Mouse (Mus musculus) cerebellum, adult 9-10 months (tissue): Measurements from ENCODE around the gene Ccdc188.

Experiments used
- DNase-seq: peaks from one replicate; pipeline ENCODE4 v3.0.0; 2022

Ccdc188 gene

DNA sequence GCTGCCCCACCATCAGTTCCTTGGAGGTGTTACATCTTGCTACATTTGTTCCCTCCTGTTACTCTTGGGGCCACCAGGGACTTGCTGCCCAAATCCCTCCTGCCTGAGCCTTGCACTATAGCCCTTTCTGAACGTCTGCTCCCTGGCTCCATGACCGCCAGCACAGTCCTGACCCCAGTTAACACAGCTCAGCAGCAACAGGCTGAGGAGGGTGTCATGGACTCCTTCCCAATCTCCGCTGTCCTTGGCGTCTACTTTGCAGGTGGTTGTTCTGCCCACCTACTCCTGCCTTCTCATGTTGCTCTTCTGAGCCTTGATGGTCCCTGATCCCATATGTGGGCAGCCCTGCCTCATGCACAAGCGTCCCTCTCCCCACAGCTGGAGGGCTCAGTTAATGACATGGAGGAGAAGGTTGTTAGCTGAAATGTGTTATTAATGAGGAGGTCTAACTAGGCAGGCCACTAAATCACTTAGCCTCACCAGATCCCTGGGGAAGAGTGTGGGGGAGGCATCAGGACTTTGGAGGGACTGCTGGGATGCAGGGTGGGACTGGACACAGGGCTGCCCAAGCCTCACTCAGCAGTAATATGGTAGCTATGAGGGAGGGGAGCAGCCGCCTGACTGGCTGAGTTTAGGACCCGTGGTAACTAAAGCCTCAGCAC lies 14.1 kb upstream of the Ccdc188 start:
- no peak for DNase-seq

DNA sequence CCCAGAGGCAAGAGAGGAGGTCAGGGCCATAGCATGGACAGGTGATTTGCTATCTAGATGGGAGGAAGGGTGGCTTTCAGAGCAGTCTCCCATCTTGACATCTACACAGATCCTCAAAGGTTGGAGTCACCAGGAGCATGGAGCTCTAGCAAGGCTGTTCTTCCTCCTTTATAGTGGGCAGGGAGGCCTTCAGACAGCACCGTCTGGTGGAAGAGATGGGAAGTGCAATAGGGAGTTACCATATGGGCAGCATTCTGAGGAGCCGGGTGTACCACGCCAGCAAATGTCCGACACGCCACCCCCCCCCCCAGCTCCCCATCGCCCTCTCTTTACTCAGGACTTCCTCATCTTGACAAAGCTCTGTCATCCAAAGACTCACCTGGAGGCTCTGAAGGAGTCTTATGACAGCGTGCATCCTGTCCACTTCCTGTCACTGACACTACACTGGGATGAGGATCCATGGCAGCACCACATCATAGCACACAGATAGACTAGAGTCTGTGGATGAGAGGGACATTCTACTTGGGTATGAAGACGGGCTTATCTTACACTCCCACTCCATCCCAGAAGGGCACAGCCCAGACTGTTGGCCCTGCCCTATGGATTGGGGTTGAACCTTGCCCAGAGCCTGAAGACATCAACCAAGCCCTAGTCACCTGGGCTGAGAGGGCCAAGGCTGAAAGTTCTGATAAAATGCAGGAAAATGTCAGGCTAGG lies 6.8 kb upstream of the Ccdc188 start:
- DNase-seq = peak; percentile 87

DNA sequence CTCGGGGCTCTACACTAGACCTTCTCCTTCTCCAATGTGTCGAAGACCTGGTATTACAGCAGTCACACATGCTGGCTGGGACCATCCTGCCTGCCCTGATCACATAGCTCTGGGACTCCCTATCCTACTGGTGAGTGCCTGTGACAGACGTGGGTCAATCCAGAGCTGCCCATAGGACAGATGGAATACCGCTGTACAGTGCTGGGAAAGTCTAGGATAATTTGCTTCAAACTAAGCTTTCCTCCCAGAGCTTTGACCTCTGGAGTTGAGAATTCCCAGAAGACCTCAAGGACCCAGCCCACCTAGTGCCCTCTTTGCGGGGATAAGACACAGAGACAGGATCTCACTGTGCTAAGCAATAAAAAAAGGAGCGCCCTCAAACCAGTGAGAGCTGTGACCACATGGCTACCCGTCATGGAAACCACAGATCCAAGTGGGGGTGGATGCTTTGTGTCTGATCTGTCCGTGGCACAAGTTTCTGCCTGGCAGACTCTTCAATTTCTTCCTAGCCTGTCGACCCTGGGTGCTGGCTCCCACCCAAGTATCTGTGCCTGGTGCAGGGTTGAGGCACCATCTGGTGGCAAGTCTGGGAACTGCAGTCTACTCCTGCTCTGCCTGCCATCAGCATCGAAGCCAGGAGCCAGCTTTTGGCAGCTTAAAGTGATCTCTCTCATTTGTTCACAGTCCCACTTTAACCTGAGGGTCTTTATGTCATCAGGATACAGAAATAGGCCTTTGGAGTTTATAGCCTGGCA lies 6.1 kb upstream of the Ccdc188 start:
- peak; percentile 91 for DNase-seq

DNA sequence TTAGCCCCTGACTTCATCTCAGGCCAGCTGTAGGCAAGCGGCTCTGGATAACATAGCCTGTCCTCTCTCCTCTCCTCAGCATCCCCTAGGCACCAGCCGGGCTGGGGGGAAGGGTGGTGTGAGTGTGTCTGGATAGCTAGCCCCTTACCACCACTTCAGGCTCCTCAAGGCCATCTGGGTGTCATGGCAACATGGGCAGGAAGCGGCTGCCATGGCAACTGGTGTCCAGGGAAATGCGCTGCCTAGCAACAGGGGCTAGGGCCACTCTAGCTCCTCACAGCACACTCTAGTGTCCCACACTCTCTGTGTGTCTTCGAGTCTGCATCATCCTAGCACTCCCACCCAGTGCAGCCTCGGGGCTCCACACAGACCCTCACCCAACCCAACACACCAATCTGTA lies 4.0 kb upstream of the Ccdc188 start:
- DNase-seq = no peak

DNA sequence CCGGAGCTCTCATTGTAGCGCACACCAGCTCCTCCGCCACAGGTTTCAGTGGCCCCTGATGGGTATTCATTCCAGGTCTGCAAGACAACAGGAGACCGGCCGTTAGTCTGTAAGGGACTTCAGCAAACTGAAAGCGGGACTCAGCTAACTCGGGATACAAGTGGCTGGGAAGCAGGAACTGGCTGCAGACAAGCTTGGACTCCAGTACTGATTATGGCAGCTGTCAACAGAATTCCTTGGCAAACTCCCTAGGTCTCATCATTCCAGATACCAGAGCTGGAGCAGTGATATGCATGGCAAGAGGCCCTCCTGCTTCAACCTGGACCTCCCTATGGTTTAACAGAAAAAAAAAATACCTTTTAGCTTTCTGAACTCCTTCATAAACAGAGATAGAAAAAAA lies 2.8 kb upstream of the Ccdc188 start:
- DNase-seq = no peak

DNA sequence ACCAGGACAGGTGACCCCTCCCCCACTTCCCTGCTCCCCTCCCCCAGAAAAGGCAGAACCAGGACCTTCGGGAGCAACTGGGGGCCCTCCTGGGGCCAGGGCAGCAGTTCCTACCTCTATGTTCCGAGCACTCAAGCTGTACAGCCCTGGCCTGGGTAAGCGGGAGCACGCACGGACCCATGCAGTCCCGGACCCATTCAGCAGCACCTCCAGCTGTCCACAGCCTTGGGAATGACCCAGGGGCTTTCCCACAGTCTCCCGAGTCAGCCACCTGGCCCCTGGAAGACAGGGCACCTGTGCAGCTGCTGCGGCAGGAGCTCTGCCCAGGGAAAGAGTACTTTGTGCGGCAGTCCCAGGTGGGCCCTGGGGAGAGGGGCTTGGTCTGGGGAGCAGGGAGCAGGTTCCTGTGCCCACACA lies 909 bp downstream of the Ccdc188 start:
- DNase-seq = no peak

DNA sequence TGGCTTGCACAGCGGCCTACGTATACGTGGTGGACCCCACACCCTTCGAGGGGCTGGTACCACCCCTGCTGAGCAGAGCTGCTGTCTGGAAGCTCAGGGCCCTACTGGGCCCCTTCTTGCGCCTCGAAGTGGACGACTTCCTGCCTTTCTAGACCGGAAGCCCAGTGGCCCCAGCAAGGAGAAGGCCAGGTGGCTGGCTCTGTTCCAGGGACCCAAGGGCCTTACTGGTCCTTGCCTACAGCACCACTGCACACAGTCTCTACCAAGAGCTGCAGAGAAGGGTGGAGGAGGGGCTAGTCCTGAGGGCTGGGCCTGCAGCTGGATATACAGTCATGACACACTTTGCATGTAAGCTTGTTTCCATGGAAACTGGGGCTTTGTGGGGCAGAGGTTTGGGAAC lies 2.3 kb downstream of the Ccdc188 start:
- no peak for DNase-seq

DNA sequence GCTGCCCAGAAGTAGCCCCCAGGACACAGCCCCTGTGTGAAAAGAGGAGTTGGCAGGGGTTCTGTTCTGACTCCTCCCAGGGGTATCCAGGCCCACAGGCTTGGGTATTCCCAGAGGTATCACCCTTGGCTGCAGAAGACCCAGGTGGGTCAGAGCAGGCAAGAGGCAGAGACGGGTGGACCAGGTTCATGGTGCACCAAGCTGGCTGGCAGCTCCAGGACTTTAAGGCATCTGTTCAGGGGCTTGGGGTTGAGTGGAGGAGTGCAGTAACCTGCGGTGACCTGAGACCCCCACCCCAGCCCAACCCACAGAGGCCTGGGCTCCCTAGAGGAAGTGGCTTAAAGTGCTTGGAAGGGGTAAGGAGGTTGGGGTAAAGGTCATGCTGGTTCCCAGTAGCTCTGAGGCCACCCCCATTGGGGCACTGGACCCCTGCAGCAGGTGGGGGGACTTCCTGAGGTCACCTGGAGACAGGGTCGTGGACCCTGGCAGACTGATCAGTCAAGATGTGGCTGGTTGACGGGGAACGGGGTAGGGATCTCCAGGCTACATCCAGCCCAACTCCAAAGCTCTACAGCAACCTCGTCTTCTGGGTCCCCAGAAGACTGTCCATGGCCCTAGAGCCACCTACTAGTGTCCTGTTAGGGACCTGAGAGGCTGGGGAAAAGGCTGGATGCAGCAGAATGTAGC lies 3.3 kb downstream of the Ccdc188 start:
- no peak for DNase-seq

DNA sequence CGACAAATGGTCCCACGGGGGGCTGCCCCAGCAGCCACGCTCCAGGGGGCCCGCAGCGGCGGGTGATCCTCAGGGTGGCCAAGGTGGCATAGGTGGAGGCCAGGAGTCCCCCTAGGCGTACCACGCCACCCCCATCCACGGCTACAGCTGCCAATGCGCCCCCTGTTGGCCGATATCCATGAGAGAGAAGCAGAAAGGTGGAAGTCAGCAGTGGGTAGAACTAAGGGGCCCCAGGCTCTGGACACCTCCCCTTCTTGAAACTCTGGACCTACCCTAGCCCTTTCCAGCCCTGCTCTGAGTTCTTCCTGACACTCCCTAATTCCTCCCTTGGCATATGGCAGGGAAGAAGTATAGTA lies 3.8 kb downstream of the Ccdc188 start:
- no peak for DNase-seq

DNA sequence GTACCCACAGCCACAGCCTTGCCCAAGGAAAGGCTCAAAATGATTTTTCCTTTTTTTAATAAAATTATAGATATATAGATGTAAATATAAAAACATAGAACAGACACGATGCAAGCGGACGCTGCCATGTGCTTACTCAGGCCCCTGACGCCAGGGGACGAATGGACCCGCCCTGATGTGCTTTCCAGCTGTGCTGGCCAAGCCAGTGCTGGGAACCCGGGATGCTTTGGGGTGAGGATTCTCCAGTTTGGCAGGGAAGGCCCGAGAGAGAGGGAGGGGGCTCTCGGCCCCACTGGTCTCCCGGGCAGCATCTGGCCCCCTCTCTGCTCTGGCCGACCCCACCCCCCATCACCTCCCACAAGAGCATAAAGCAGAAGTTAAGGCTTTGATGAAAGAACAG lies 4.5 kb downstream of the Ccdc188 start:
- no peak for DNase-seq

DNA sequence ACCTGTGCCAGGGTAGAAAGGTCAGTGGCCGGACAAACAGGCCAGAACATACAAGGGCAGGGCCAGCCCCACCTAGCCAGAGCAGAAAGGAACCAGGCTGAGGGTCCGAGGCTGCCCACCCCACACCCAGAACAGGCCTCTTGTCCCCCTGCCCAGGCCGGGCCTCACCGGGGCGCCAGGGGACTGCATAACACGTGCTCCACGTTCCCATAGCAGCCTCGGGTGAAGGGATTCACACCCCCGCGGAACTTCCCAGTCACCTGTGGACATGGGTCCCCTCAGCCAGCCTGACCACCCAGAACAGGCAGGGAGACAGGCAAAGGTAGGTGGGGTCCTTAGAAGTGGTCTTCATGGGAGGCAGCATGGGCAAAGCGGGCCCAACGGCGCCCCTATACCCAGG lies 9.5 kb downstream of the Ccdc188 start:
- DNase-seq = no peak

DNA sequence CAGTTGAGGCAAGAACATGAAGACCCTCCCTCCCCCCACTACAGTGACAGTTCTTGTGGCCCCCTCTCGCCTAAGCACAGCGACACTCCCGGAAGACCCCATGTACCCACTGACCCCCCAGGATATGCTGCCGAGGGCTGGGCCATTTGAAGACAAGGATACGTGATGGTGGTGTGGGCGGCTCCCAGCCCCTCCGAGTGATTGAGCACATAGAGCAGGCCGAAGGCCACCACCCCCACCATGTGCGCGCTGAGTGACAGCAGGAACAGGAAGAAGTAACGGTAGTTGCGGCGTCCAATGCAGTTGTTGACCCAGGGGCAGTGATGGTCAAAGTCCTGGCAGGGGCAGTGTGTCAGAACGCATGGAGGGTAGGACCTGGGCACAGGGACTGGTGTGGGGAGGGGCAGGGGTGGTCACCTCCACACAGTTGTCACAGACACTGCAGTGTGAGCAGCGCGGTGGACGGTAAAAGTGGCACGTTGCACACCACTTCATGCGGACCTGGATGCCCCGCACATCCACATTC lies 10.3 kb downstream of the Ccdc188 start:
- no peak for DNase-seq

DNA sequence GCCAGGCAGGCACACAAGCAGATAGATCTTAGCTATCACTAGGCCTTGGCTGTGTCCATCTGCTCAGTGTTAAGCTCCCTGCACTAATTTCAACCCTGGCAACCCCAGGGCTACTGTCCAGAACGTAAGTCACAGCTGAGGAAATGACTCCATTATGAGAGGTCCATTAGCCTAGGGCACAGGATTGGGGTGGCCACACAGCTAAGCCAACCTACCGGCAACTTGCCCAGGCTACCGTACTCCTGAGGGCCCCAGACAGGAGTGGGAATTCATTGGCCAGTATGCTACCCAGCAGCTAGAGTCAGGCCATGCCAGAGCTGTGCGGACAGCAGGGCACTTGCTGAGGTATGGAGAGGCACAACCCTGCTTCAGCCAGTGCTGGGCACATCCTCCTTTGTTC lies 11.2 kb downstream of the Ccdc188 start:
- DNase-seq = peak; percentile 84

DNA sequence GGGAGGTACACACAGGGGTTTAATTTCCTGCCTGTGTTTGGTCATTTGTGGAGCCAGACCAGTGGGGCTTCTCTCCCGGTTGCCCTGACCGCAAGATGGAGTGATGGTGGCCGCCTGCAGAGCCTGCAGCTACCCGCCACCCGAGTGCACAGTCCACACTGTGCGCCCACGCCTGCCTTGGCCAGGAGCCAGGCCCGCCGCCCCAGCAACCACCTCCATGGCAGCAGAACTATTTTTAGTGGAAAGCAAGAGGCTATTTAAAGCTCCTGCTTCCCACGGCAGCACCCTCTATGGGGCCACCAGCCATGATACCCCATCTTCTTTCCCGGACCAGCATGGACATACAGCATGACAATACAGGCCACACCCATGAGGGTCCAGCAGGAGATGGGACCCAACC lies 11.9 kb downstream of the Ccdc188 start:
- DNase-seq = peak; percentile 75

DNA sequence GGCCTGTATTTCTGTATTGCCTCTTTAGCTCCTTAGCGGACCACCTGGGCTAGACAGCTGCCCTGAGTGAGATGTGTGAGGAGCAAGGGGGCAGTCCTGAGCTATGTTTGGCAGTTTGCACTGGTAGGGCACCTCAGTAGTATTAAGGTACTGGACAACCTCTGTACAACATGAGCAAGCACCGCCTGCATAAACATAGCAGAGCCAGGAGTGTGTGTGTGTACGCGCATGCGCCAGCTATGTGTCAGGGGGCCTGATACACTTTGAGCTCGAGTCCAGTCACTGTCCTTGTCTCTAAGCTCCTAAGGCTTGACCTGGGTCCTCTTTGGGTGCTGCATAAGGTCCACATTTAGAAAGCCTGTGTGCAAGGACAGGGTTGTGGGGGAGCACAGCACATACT lies 12.9 kb downstream of the Ccdc188 start:
- no peak for DNase-seq

DNA sequence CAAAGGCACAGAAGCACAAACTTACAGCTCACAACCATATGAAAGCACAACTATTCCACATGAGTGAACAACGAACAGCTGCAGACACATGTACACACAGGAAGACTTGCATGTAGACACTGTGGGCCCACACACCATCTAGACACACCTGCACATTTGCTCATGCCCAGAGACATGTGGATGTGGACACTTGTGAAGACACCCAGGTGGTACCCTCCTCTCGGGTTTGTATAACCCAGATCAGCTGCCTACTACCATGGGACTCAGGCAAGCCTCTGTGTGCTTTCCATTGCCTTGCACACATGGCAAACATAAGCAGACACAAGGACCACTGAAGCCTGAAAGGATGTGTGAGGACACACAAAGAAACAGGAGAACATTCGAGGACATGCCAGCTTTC lies 13.4 kb downstream of the Ccdc188 start:
- DNase-seq = no peak

DNA sequence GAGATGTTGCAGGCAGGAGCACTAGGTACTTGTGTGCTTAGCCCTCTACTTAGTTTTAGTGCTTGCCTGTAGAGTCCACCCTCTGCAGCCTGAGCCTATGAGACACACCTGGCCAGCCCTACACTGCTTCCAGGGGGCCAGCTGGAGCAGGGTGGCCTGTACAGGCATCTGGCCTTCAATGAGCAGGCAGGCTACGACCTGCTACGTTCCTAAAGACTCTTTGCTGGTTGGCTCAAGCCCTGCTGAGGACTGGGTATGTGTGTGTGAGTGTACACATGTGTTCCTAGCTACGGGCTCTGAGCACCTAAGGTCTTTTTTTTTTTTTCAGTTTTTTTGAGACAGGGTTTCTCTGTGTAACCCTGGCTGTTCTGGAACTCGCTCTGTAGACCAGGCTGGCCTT lies 13.8 kb downstream of the Ccdc188 start:
- DNase-seq = no peak

DNA sequence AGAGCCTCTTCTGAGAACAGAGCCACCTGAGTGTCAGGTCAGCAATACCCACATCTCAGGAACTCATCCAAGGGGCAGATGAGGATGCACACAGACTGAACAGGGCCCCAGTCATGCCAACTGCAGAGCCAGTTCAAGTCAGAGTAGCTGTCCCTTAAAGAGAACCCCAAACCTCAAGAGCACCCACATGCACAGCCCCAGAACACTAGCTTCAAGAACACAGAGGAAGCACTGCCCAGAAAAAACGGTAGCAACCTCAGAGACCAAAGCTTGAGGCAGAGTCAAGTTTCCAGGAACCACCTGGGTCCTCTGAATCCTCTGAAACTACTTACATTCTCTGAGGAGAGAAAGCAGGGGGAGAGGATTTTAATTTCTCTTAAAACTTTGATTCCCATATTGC lies 15.8 kb downstream of the Ccdc188 start:
- no peak for DNase-seq

DNA sequence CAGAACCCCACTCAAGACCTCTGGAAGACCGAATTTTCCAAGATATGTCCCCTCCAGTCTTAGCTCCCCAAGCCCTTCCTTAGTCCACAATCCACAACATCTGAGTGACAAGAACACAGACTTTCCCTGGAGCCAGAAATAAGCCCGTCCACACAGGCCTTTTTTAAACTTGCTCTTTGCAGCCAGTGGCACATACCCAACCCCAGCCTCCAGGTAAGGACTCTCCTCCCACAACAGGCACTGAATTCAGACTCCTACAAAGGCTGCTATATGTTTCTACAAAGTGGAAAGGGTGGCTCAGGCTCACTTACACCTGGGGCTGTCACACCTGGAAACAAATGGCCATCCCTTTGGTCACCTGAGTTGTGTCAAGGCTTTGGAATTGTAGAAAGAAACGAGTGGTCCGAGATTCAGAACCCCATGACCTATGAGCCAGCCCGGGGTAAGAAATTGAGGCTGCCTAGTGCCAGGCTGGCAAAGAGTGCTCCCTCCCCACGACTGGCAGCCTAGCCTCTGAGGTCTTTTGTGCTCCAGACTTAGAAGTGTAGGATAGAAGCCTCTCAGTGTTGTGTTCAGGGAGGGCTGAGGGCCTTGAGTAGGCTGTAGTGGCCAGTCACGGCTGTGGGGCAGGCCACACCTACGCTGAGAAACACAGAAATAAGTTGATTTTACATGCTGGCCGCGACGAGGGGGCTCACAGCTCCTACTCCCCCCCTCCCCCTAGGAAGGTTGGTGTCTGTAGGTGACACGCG lies 16.4 kb downstream of the Ccdc188 start:
- DNase-seq = no peak

DNA sequence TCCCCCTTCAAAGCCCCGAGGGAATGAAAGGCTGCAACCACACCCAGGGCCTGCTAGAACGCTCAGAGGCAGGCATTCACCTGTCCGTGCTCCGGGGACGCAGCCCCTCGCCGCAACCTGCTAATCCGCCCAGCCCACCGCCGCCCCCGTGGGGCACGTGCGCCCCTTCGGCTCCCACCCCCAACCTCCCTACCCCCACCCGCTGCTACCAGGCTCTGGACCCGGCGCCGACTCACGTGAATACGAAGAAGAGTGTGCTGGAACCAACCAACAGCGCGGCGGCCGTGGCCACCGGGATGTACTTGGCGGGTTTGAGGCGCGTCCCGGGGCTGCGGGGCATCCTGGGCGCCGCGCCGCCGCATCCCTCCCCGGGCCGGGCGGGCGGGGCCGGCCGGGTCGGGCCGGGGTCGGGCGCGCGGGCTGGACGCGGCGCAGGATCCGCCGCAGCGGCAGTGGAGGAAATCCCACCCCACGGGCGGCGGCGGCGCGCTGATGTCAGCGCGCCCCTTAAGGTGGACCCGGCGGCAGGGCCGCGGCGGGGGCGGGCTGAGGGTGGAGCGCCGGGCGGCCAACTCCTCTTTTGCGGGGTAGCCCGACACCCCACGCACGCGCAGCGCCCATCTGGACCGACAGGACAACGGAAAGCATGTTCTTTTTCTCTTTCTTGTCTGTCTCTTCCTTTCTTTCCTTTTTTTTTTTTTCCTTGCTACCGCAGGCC lies 17.2 kb downstream of the Ccdc188 start, which contains the start of gene Zdhhc8:
Gene Zdhhc8, minus strand, starts transcription at position 466 of the 718 bp plus-strand sequence.
- DNase-seq = peak; percentile 71

DNA sequence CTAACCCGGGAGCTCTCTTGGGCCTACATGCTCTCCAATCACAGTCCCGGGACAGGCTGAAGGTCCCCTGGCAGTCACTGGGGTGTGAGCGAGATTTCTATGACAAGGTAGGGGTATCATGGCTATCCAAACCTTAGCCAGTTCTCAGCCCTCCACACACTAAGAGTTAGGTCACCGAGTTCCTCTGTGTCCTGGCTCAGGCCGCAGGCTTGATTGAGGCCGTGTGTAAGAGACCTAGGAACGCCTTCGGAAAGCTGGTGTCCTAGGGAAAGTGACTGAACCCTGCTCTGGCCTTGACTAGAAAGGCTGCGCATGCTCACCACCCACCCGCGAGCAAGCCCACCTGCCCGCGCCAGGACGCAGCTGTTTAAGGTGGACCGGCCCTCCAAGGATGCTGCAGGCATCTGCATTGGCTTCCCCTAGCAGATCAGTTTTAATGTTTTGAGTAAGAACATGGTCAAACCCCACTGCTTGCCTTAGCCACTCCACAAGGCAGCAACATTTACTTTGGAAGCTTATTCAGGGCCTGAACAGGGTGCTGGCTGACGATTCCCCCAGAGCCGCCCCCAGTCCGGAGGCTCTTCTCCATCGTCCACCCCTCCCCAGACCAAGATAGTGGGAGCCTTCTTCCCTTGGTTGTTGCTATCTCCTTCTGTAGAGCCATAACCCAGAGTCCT lies 17.8 kb downstream of the Ccdc188 start:
- peak; percentile 73 for DNase-seq
